Mouse (Mus musculus) testis, postnatal 14 days (tissue): ENCODE measurements around the gene Nudc.

Source experiments
- DNase-seq: peaks from one replicate; pipeline ENCODE4 v3.0.0; 2021; ENCODE audit warnings: low spot score

Gene Nudc

GRCm38 (mm10) chr4:133489489-133490245, 56.1 kb downstream of the Nudc start:
- no peak for DNase-seq

GRCm38 (mm10) chr4:133488619-133489392, 57.0 kb downstream of the Nudc start:
- no peak for DNase-seq

- no peak for DNase-seq
Observed at GRCm38 (mm10) chr4:133486673-133487357, 59.0 kb downstream of the Nudc start.

- DNase-seq = no peak
Observed at GRCm38 (mm10) chr4:133485691-133486425, 59.9 kb downstream of the Nudc start.

GRCm38 (mm10) chr4:133484266-133485025, 61.4 kb downstream of the Nudc start:
- DNase-seq = no peak
